Mouse (Mus musculus): ENCODE measurements at regions not wholly inside any gene's neighbourhood (a gene's known extent, or its start where the extent isn't known, plus 50 kb on each side); places are given as distances from the start of the nearest gene placed in this dataset.

DNA sequence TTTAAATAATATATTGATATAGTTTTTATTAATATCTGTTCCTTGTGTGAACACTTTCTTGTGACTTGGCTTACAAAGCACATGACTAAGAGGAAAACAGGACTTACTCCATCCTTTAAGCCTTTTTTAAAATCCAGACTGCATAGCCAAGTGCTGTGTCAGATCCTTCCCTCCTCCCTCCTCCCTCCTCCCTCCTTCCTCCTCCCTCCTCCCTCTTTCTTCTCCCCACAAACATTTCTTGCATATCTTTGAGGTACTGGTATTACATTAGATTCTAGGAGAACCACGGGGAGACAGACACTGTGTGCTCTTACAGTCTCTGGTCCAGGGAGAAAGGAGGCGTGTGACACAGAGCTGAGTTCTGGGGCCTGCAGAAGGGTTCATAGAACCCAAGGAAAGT lies 155.8 kb upstream of the Hmga2 start:
- TF ChIP-seq CTCF (IDR thresholded peaks at IDR 0.05; ENCODE audit: insufficient read depth, low read length) (no peak), POLR2A (IDR thresholded peaks at IDR 0.05; ENCODE audit: borderline replicate concordance, extremely low read depth, low read depth, low read length) (no peak)

Measured in lung, adult 2 months (tissue).